Mouse (Mus musculus) CH12.LX (cell line): ENCODE measurements at regions not wholly inside any gene's neighbourhood (a gene's known extent, or its start where the extent isn't known, plus 50 kb on each side); places are given as distances from the start of the nearest gene placed in this dataset.

Source experiments
- CTCF ChIP-seq, 2 experiments: IDR thresholded peaks in 1 of 2; conservative IDR thresholded peaks in 1 of 2; 2 replicates each; pipeline ENCODE4 v1.5.1; 2011 to 2012; ENCODE audit warnings: low read depth in 2 of 2, low read length in 2 of 2, improper control_type of control experiment in 1 of 2, inconsistent platforms in 1 of 2, mild to moderate bottlenecking in 1 of 2, moderate library complexity in 1 of 2
- EP300 ChIP-seq: IDR thresholded peaks from 2 replicates; pipeline ENCODE4 v1.6.1; 2011; ENCODE audit warnings: low read length, improper control_type of control experiment
- MAZ ChIP-seq: IDR thresholded peaks from 2 replicates; pipeline ENCODE4 v1.6.1; 2012; ENCODE audit warnings: low read depth, mild to moderate bottlenecking, inconsistent platforms, low read length, improper control_type of control experiment, moderate library complexity
- NELFE ChIP-seq: IDR thresholded peaks from 2 replicates; pipeline ENCODE4 v1.6.1; 2011; ENCODE audit warnings: low read depth, low read length, improper control_type of control experiment
- POLR2A ChIP-seq: IDR thresholded peaks from 2 replicates; pipeline ENCODE4 v1.6.1; 2011; ENCODE audit warnings: low read depth, mild to moderate bottlenecking, improper control_type of control experiment, low read length
- POLR2AphosphoS2 ChIP-seq: IDR thresholded peaks from 2 replicates; pipeline ENCODE4 v1.6.1; 2011; ENCODE audit warnings: low read depth, low read length, improper control_type of control experiment
- SIN3A ChIP-seq: IDR thresholded peaks from 2 replicates; pipeline ENCODE4 v1.6.1; 2012; ENCODE audit warnings: low read length, improper control_type of control experiment, inconsistent platforms
- TBP ChIP-seq: conservative IDR thresholded peaks from 2 replicates; pipeline ENCODE4 v1.6.1; 2011; ENCODE audit warnings: low read depth, low read length, improper control_type of control experiment
- UBTF ChIP-seq: IDR thresholded peaks from 2 replicates; pipeline ENCODE4 v1.6.1; 2012; ENCODE audit warnings: low read depth, mild to moderate bottlenecking, inconsistent platforms, low read length, improper control_type of control experiment, moderate library complexity
- USF1 ChIP-seq: IDR thresholded peaks from 2 replicates; pipeline ENCODE4 v1.6.1; 2014; ENCODE audit warnings: low read depth, mild to moderate bottlenecking, inconsistent platforms, low read length, improper control_type of control experiment

- no peak for TF ChIP-seq CTCF (conservative IDR thresholded peaks at IDR 0.05 in 1 of 2, IDR thresholded peaks at IDR 0.05 in 1 of 2; ENCODE audit: low read depth in 2 of 2, low read length in 2 of 2)
- TF ChIP-seq POLR2A, result no peak
- TF ChIP-seq SIN3A, result no peak
- TF ChIP-seq NELFE, result no peak
- TF ChIP-seq UBTF, result no peak
- TF ChIP-seq USF1, result no peak
- TF ChIP-seq MAZ, result no peak
- no peak for TF ChIP-seq EP300
- no peak for TF ChIP-seq TBP
- no peak for TF ChIP-seq POLR2AphosphoS2
Measured at GRCm38 (mm10) chr3:60897628-60898269, 104.8 kb upstream of the P2ry1 start.
